Mouse (Mus musculus) hematopoietic stem cell, adult 5-6 weeks (primary cell): ENCODE data around the gene Fnip2. TPM values are rescaled to one million over a fixed set of nuclear protein-coding genes. Genes with fewer than 3 reads are reported as not detected.
"Not testable (repeated sequence)": the region's sequence is repeated elsewhere in the genome, so short reads cannot be mapped to it uniquely, and the experiment has no call there.

ENCODE experiments used
- ATAC-seq, 2 experiments: fragments of 125-278 bp in 1 of 2; replicated peaks in 1 of 2; 2 replicates each; pipeline ENCODE4 v1.8.0; 2016 to 2017; ENCODE audit warnings: inconsistent platforms in 2 of 2, mild to moderate bottlenecking in 2 of 2, moderate number of reproducible peaks in 2 of 2, low read depth in 1 of 2, moderate TSS enrichment in 1 of 2; ENCODE audit not compliant: low FRiP score in 2 of 2, poor library complexity in 2 of 2, severe bottlenecking in 2 of 2, insufficient read depth in 1 of 2, low TSS enrichment in 1 of 2
- total RNA-seq: library from RNA; stranded (forward); fragments of 172-1452, 232-1000 nt; gene quantifications from 2 replicates; pipeline ENCODE4 v1.2.3, GENCODE M21; 2017

The Fnip2 gene
- total RNA-seq, result 12.8 and 13.1 TPM in 2 replicates

DNA sequence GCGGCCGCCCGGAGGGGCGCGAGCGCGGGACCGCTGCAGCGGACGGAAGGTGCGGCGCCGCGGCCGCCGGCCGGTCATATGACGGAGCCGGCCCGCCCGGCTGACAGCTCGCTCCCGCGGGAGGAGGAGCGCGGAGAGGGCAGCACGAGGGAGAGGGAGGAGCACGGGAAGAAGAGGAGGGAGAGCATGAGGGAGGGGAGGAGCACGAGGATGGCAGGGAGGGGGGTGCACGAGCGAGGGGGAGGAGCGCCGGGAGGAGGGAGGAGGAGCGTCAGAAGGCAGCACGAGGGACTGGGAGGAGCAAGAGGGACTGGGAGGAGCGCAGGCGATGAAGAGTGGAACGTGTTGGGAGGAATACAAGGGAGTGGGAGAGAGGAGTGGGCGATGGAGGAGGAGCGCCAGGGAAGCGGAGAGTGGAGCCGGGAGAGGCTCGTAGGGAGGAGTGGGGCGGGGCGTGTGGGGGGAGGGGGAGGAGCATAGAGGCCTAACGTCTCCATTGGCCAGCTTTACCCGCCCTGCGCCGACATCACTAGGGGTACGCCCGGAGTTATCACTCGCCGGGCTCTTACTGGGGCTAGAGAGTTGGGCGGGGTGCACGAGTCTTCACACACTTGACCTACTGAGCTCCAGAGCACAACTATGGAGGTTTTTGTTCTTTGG lies at the start of gene Fnip2:
Fnip2 (minus strand) TSS at position 94 of the 660 bp plus-strand sequence.
- ATAC-seq, result peak; percentile 90 to 91

GRCm38 (mm10) chr3:79609886-79610285 lies 42.3 kb upstream of the Fnip2 start:
- no peak for ATAC-seq

DNA sequence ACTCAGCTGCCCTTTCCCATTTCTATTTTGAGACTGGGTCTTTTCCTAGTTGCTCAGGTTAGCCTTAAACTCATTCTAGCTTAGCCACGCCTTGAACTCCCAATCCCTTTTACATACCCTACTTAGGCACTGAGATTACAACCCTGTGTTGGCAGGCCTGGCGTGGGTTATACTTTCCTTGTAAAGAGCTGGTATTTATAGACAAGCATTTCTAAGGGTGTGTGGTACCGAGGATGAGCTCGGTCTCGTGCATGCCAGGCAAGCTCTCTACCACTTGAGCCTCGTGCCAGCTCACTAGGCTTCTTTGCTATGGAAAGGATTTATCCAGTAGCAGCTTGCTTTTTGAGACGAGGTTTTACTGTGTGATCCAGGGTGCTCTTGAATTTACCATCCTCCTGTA lies 27.9 kb upstream of the Fnip2 start:
- no peak for ATAC-seq

- ATAC-seq, result no peak; a peak in 1 of 4 replicates
Observed at GRCm38 (mm10) chr3:79591793-79592471, 24.3 kb upstream of the Fnip2 start.

DNA sequence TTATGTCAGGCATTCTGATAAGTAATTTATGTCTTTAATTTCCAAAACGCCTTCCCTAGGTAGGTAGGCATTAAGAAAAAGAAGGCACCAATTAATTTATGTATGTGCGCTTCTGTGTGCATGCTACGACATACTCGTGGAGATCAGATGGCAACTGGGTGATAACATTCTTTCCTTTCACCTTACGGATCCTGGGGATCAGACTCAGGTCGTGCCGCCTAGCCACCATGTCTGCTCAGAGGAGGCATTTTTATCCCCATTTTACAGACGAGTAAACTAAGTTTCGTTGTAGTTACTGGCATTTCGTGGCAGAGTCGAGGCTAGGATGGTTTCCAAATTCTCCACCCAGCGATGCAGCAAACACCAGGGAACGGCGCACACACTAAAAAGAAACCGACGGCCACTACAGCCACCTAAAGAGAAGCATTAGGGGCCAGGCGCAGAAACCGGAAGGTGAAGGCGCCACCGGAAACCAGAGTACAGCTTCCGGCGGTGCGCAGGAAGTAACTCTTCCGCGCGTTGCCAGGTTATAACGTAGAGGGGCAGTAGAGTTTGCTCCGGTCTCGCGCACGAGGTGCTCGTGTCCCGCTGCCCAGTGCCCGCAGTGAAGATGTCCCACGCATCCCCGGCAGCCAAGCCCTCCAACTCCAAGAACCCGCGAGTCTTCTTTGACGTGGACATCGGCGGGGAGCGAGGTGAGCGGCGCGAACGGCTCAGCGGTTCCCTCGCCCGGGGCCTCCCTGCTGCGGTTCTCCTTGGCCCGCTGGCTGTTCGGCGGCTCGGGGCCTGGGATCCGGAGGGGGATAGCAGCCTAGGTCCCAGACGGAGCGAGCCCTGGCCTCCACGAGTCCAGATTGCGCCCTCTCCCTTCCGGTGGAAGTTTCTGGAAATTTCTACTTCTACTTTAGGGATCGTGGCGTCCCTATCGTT lies 23.5 kb upstream of the Fnip2 start, which contains the start of gene Ppid:
Ppid (plus strand) TSS at position 480 of the 930 bp plus-strand sequence.
- ATAC-seq, result peak; percentile 84 to 93

DNA sequence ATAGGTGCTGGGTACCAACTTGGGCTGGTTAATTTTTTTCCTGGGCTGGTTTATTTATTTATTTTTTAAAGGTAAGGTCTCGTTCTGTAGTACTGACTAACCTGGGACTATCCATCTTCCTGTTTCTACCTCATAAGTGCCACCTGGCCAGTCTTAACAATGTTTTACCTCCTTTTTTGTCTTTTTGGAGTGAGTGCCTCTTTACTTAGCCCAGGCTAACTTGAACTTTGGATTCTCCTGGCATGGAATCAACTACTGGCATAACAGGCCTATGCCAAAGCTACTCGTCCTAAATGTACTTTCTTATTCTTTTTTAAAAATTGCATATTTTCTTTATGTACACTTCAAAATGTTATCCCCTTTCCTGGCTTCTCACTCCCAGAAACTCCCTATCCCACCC lies 22.1 kb upstream of the Fnip2 start:
- ATAC-seq, result no peak

DNA sequence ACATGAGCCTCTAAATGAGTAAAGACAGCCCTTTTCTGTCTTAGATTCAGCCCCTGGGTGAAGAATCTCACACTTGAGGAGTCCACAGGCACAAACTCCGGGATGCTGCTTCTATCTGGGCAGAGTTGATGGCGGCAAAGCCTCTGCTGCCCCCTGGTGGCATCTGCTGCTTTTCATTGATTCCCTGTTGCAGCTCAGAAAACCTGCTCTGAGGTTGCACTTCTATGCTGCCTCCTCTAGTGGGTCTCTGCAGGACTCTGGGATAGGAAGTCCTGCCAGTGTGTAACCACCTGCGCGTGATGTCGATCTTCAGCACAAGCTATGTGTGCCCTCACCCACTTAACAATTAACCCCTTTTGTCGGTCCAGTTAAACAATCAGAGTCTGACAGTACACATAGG lies 19.2 kb upstream of the Fnip2 start:
- peak; percentile 89 to 90 for ATAC-seq

DNA sequence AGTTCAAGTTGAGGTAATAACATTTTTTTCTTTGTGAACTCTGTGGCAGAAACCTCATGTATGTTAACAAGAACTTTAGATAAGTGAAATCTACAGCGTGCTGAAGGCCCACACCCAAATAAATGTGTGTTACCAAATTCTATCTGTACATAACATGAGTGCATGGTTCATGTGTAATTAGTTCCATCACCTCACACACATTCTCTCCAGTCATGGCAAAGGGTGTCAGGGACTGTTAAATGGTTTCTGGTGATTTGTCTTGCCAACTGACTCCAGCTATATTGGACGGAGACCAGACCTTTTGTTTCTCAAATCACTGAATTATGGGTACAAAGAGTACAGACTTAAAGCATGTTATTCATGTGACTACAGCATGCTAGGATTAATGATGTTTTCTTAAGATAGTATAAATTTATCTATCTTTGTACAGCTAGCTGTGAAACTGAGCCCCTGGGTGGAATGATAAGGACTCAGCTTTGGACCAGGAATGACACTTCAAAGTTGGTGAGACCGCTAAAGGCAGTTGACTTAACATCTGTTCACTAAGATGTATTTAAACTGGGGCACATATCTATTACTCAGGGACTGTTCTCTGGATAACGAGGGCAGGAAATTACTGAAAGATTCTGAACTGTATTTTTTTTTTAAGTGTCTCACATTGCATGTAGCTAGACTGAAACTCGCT lies 12.4 kb upstream of the Fnip2 start:
- peak in 1 of 2 experiments; percentile 19; a peak in 1 of 4 replicates for ATAC-seq

DNA sequence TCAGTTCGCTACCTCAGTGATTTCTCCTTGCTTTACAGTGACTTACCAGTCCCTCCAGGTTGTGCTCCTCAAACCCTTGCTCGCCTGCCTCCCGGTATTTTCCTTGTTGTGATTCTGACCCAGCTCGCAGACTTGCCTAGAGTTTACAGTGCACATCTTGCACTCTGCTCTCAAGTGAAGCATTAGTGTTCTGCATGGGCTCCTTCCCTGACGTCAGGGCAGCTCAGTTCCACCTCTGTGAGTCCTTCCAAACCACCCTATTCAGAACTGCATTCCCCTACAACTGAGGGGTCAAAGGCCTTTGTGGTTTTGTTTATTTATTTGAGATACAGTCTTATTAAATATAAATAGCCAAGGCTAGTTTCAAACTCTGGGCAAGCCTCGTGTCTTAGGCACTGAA lies 10.6 kb upstream of the Fnip2 start:
- no peak for ATAC-seq

GRCm38 (mm10) chr3:79577606-79578005 lies 10.0 kb upstream of the Fnip2 start:
- ATAC-seq, result no peak

GRCm38 (mm10) chr3:79576865-79577264 lies 9.3 kb upstream of the Fnip2 start:
- ATAC-seq, result no peak

DNA sequence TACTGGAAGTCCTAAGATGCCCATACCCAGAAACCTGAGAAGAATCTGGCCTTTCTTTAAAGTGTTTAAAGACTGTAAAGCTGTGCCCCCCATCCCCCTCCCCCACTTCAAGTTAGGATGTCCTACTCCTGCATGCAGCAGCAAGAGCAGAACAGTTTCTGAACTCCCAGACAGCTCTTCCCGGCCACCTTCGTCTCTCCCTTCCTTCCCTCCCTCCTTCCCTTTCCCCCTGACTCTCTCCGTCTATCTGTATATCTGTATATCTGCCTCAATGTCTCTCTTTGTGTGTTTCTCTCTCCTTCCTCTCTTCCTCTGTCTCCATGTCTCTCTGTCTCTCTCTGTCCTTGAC lies 8.8 kb upstream of the Fnip2 start:
- no peak for ATAC-seq

GRCm38 (mm10) chr3:79575576-79576467 lies 8.2 kb upstream of the Fnip2 start:
- no peak for ATAC-seq

DNA sequence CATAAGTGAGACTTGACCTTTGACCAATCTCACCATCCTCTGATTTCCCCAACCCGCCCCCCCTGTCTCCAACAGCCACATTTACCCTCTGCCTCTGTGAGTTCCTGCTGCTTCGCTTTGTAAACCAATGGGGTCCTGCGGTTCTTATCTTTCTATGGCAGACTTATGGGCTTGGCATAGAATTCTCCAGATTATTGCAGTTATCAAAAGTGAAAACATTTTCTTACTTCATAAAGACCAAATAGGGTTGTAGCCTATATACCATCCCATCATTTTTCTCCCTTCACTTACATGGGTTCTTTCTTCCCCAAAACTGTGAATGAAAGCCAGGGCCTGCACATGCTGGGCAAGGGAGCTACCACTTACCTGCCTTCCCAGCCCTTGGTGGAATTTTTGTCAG lies 6.7 kb upstream of the Fnip2 start:
- peak in 1 of 2 experiments; percentile 45; a peak in 1 of 4 replicates for ATAC-seq

DNA sequence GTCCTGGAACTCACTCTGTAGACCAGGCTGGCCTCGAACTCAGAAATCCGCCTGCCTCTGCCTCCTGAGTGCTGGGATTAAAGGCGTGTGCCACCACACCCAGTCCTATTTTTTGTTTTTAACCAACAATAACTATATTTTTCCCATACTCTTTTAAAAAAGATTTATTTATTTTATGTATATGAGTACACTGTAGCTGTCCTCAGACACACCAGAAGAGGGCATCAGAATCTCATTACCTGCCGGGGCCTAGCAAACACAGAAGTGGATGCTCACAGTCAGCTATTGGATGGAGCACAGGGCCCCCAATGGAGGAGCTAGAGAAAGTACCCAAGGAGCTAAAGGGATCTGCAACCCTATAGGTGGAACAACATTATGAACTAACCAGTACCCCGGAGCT lies 5.8 kb upstream of the Fnip2 start:
- ATAC-seq, result not testable (repeated sequence)

DNA sequence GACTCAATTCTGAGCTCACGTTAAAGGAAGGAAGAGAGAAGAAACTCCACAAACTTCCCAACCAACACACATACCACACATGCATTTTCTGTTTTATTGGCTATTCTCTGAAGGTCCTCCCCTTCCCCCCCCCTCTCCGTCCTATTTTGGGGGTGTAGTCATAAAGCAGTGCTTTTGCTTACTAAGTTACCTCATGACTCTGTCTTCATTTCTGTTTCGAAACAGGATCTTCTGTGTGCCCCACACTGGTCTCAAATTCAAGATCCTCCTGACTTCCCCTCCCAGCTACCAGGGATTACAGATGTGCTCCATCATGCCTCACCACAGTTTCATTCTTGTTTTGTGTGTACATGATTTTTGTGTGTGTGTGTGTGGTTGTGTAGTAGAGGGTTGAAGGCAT lies 4.8 kb upstream of the Fnip2 start:
- ATAC-seq, result peak in 1 of 2 experiments; percentile 19; a peak in 1 of 4 replicates

DNA sequence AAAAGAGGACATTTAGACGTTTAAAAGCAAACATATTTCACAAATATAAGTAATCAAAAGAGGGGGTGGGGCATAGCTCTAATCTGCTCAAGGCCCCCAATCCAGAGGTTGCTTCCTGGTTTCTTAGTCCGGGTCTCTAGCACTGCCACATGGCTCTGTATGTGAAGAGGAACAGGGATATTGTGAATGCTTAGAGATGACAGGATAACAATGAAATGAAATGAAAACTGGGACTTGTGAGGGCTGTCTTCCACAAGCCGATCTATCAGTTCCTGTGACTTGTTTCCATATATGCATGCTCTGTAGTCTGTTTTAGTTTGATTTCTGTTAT lies 1.7 kb upstream of the Fnip2 start:
- ATAC-seq, result no peak
